ENCODE assay signal across 15 mouse cellular contexts in the genomic region with DNA sequence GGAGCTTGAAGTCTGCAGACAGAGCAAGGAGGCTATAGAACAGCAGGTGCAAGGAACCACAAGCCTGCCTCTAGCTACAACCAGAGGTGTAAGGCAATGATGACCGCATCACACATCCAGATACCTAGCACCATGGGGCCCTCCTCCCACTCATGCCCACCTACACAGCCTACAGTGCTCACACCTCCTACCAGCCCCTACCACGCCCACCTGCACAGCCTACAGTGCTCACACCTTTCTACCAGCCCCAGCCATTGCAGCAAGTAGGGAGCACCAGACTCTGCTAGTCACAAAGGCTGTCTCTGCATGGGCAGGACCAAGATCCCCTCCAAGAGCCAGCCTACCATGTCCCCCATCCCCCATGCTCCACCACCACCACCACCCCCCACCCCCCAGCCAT. TPM values are rescaled to one million over a fixed set of nuclear protein-coding genes. Genes with fewer than 3 reads are reported as not detected.
DNase-seq lines count a peak whose midpoint lies in the region; ATAC-seq and TF ChIP-seq lines count a peak whose summit lies in the region.
"Had no signal": no experiment of that assay in that cellular context is flagged by ENCODE, and none has a peak within 500 bp of the region (broad histone marks: within the 10 kb centered on the region; RNA-seq: fewer than 3 reads in every experiment).

No protein-coding gene starts in this region.

- peak; percentile 92 for DNase-seq in heart, adult 11 months
- no peak for DNase-seq in heart, postnatal 36 days
- DNase-seq in layer of hippocampus, adult 2 months (ENCODE audit: low spot score in 2 of 2), result no peak
- DNase-seq in layer of hippocampus, adult 11-12 months (ENCODE audit: low spot score), result no peak
- DNase-seq in hindbrain, embryonic 14.5 days (ENCODE audit: low spot score), result no peak
- no peak for DNase-seq in layer of hippocampus, adult 9-11 months
- DNase-seq: cerebellum, adult 18-20 months; gastrocnemius, postnatal 10 days; kidney, postnatal 10 days; liver, postnatal 0 days; right cerebral cortex, postnatal 4 days; thymus, postnatal 14 days had no signal

- no peaks in the 10 kb centered on the region for H3K9me3 ChIP-seq in hindbrain, embryonic 14.5 days (ENCODE audit: control insufficient read depth, low read length)
- H3K9me3 ChIP-seq: limb, embryonic 12.5 days had no signal

- H3K9ac ChIP-seq in hindbrain, embryonic 14.5 days, result no peak overlapping the region
- H3K9ac ChIP-seq: limb, embryonic 12.5 days; liver, postnatal 0 days had no signal

- peak overlapping the region; percentile 99 for H3K4me2 ChIP-seq in hindbrain, embryonic 14.5 days (replicated peaks)
- H3K4me2 ChIP-seq in myocyte (ENCODE audit: low read depth), result no peak overlapping the region

- no peaks in the 10 kb centered on the region for H3K36me3 ChIP-seq in hindbrain, embryonic 14.5 days (replicated peaks; ENCODE audit: control insufficient read depth, insufficient read depth)
- H3K36me3 ChIP-seq in myocyte (ENCODE audit: control insufficient read depth, insufficient read depth), result peaks cover 6% of the 10 kb centered on the region
- H3K36me3 ChIP-seq: limb, embryonic 12.5 days had no signal

- no peaks in the 10 kb centered on the region for H3K27me3 ChIP-seq in hindbrain, embryonic 14.5 days (ENCODE audit: control insufficient read depth, insufficient read depth, low read length)
- no peaks in the 10 kb centered on the region for H3K27me3 ChIP-seq in myocyte (ENCODE audit: control insufficient read depth, insufficient read depth, insufficient read length)

- no peak overlapping the region for H3ac ChIP-seq in myocyte (ENCODE audit: control insufficient read depth, insufficient read length)

- WGBS in hindbrain, embryonic 14.5 days, result 94% methylated on average over 2 of the region's 2 CpGs

- ATAC-seq in hindbrain, embryonic 14.5 days (ENCODE audit: low FRiP score), result no peak
- ATAC-seq: forebrain, embryonic 14.5 days; liver, postnatal 0 days had no signal

- H3K4me1 ChIP-seq in hindbrain, embryonic 14.5 days (replicated peaks; ENCODE audit: control insufficient read depth, insufficient read depth, low read length), result peaks cover 20% of the 10 kb centered on the region

- intact Hi-C loops in heart, postnatal 36 days (cut with DNase I), result loop anchor here (5.0 kb wide), 1 partner anchor 651 kb away; the partner anchor contains the start of gene Srrm1

- H3K79me2 ChIP-seq in myocyte (ENCODE audit: control insufficient read depth, insufficient read depth), result peaks cover 27% of the 10 kb centered on the region

- peak overlapping the region; percentile 8; the same call in 1 of the 2 replicates for H3K4me3 ChIP-seq in layer of hippocampus, adult 2 months
- H3K4me3 ChIP-seq in hindbrain, embryonic 14.5 days (replicated peaks; ENCODE audit: low read length), result no peak overlapping the region
- H3K4me3 ChIP-seq in myocyte, result peak overlapping the region; percentile 40
- H3K4me3 ChIP-seq: limb, embryonic 12.5 days had no signal

- TF ChIP-seq CTCF in layer of hippocampus, adult 2 months (conservative IDR thresholded peaks at IDR 0.05), result no peak

- no peak overlapping the region for H3K27ac ChIP-seq in layer of hippocampus, adult 2 months
- no peak overlapping the region for H3K27ac ChIP-seq in hindbrain, embryonic 14.5 days
- H3K27ac ChIP-seq: limb, embryonic 12.5 days had no signal

- TF ChIP-seq POLR2A in myocyte (IDR thresholded peaks at IDR 0.05; ENCODE audit: insufficient read length, low read depth), result no peak

TF ChIP-seq in myocyte, 11 proteins besides CTCF, POLR2A, EP300 and RAD21:
- TF ChIP-seq MYOD1 (IDR thresholded peaks at IDR 0.05; ENCODE audit: control insufficient read depth in 1 of 3, insufficient read length in 2 of 3, low read depth in 2 of 3) (no peak), TCF3 (IDR thresholded peaks at IDR 0.05; ENCODE audit: insufficient read length, low read depth) (no peak), USF1 (IDR thresholded peaks at IDR 0.05; ENCODE audit: low read depth) (no peak), MYOG (IDR thresholded peaks at IDR 0.05; ENCODE audit: control insufficient read depth in 1 of 3, insufficient read depth in 1 of 3, insufficient read length in 2 of 3, low read depth in 2 of 3) (no peak), SRF (IDR thresholded peaks at IDR 0.05; ENCODE audit: control insufficient read depth, insufficient read length, low read depth) (no peak), TCF12 (IDR thresholded peaks at IDR 0.05; ENCODE audit: insufficient read depth, poor library complexity, severe bottlenecking) (no peak), POLR2AphosphoS2 (IDR thresholded peaks at IDR 0.05; ENCODE audit: insufficient read length, low read depth) (no peak), CEBPB (IDR thresholded peaks at IDR 0.05; ENCODE audit: insufficient read depth, poor library complexity, severe bottlenecking) (no peak)
TF ChIP-seq in myocyte: peak in this region for 0.

RNA-seq across cellular contexts. Expression of gene Man1c1, which starts 3.2 kb away (rescaled TPM):
- 10 to 100 TPM; 22.0 to 23.2 TPM for total RNA-seq in heart, postnatal 36 days (2021)
- 10 to 100 TPM; 22.1 to 25.1 TPM for total RNA-seq in layer of hippocampus, adult 2 months (2021)
- polyA plus RNA-seq in hindbrain, embryonic 14.5 days (2014; fragmentation: Nextera tagmentation; extraction: Ambion mirVana), result 7.1 and 7.2 TPM in 2 replicates
- 11.3 TPM for polyA plus RNA-seq in myocyte (2012; fragmentation: generic; extraction: Trizol)
